Mouse (Mus musculus) T-helper 2 cell (primary cell): Measurements from ENCODE around the gene Srek1.

ENCODE experiments used
- in situ Hi-C: fragments of 300-600 bp; cut with MboI, MseI; formaldehyde crosslinking; loops from one replicate; pipeline ENCODE4 v1.15.1; 2025; ENCODE audit warnings: high pct_unique_total_duplicates

The Srek1 gene

GRCm38 (mm10) chr13:103774119-103774757 is at the start of gene Srek1:
Srek1 (minus strand) TSS chr13:103774608.
- in situ Hi-C loops, result loop anchor here (10.0 kb wide), 1 partner anchor 331 kb away; the partner anchor contains the start of genes Nln and Sgtb

GRCm38 (mm10) chr13:103822270-103822669 is 47.9 kb upstream of the Srek1 start:
- in situ Hi-C loops, result no loop called here

DNA sequence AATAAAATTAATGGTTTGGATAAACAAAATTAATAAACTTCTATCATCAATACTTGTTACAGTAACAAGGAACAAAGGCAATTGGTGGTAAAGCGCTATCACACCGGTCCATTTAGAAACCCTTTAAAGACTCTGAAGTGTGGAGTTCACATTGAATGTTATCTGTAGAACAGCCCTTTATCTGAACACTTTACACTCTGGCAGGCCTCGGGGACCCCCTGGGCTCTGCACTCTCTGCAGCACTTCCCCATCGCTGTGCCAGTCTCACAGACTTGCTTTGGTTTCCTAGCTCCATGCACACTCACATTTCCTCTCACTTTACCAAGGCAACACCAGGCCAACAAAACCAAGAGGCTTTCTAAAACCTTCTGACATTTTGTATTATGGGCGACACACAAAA is 45.0 kb upstream of the Srek1 start:
- in situ Hi-C loops, result no loop called here

GRCm38 (mm10) chr13:103817935-103818334 is 43.5 kb upstream of the Srek1 start:
- in situ Hi-C loops, result no loop called here

- in situ Hi-C loops, result no loop called here
Measured at GRCm38 (mm10) chr13:103807464-103807863, 33.1 kb upstream of the Srek1 start.

GRCm38 (mm10) chr13:103806210-103806851 is 31.9 kb upstream of the Srek1 start:
- in situ Hi-C loops, result no loop called here

- in situ Hi-C loops, result no loop called here
Measured at GRCm38 (mm10) chr13:103803721-103804120, 29.3 kb upstream of the Srek1 start.

DNA sequence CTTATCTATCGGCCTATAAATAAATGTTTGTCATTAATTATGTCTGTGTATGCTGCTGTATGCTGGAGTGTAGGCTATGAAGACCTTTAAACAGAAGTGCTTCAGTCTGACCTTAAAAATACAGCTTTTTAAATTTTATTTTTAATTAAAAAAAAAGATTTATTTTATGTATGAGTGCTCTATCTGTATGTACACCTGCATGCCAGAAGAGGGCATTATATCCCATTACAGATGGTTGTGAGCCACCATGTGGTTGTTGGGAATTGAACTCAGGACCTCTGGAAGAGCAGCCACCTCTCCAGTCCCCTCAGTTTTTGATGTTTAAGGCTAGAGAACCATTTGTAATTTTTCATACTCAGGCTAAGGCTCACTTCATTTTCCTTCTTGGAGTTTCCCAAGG is 26.6 kb upstream of the Srek1 start:
- in situ Hi-C loops, result no loop called here

- in situ Hi-C loops, result no loop called here
Measured at GRCm38 (mm10) chr13:103794688-103795543, 20.5 kb upstream of the Srek1 start.

- in situ Hi-C loops, result loop anchor here (10.0 kb wide), 1 partner anchor 325 kb away; the partner anchor contains the start of genes Nln and Sgtb
Measured at GRCm38 (mm10) chr13:103779922-103780585, 5.6 kb upstream of the Srek1 start.

GRCm38 (mm10) chr13:103777126-103777525 is 2.7 kb upstream of the Srek1 start:
- in situ Hi-C loops, result loop anchor here (10.0 kb wide), 1 partner anchor 328 kb away; the partner anchor contains the start of genes Nln and Sgtb

DNA sequence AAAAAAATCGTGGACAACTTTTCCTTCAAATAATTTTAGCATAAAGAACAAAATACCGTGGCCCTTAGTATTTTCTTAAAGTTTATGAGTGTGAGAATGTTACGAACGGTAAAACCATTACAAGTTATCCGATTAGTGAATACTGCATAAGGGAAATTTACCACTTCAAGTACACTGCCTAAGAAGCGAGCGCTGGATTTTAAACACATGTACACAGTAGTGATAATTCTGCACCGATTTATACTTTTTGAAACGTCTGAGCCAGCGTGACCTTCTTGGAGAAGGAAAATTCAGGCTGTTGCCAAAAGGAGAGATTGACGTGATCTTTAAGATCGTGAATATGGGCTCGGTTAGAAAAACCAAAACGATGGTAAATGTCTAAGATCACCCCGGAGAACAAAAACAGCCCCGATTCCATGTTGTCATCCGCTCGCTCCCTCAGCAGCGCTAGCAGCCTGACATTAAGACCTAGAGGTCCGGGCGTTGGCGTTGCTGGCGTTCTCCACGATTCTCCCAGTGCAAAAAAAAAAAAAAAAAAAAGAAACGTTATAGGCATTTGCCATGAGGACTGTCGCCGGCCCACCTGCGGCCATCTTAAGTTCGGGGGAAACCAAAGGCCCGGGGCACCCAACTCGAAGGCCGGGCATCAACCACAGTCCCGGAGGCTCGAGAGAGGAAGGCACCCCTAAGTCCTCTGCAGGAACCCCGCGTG is 845 bp downstream of the Srek1 start:
- in situ Hi-C loops, result loop anchor here (10.0 kb wide), 1 partner anchor 331 kb away; the partner anchor contains the start of genes Nln and Sgtb

DNA sequence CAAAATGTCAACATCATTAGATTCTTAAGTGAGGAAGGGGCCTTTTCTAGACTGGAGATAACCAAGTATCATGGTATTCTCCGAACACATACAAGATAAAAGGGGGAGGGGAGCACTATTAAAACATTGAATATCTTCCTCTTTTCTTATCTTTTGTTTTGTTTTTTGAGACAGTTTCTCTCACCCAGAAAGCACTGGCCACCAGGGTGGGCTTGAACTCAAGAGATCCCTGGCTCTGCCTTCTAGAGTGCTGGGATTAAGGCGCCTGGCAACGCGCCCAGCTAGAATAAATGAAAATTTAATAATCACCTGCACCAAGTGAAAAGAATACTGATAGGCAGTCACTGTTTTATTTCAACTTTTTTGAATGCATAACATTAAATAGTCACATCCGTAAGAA is 1.5 kb downstream of the Srek1 start:
- in situ Hi-C loops, result loop anchor here (10.0 kb wide), 1 partner anchor 332 kb away; the partner anchor contains the start of genes Nln and Sgtb

DNA sequence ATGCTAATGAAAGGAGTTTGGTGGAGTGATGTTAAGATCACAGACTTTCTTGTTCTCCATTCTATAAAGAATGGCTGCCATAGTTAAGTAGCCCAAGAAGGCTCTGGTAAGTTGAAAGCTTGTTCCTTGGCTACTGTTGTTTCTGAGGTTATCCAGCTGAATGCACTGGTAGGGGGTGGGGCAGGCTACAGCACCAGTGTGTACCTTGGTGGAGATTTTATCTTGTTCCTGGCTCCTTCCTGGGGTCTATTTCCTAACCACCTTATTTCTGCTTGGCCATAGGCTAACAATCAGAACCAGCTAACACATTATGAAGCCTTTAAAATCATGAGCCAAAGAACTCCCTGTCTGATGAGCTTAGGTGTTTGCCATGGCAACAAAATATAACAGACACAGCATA is 3.6 kb downstream of the Srek1 start:
- in situ Hi-C loops, result loop anchor here (10.0 kb wide), 1 partner anchor 334 kb away; the partner anchor contains the start of genes Nln and Sgtb

- in situ Hi-C loops, result no loop called here
Measured at GRCm38 (mm10) chr13:103767935-103768334, 6.5 kb downstream of the Srek1 start.

DNA sequence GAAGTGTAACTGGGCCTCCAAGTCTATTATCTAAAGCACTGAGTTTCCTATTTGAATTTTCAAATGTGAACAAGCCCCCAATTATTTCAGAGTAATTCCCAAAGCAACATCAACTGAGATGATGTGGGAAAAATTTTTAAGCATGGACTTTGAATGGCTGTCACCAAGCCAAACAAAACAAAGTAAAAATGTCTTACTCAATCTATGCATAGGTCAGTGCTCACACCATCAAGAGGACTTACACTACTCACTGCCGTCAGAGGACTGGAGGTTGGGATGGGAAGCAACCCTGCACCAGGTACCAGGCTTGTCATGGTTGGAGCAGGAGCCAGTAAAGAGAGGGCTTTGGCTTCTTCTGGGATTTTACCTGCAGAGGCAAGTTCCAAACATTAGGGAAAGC is 10.8 kb downstream of the Srek1 start:
- in situ Hi-C loops, result no loop called here

DNA sequence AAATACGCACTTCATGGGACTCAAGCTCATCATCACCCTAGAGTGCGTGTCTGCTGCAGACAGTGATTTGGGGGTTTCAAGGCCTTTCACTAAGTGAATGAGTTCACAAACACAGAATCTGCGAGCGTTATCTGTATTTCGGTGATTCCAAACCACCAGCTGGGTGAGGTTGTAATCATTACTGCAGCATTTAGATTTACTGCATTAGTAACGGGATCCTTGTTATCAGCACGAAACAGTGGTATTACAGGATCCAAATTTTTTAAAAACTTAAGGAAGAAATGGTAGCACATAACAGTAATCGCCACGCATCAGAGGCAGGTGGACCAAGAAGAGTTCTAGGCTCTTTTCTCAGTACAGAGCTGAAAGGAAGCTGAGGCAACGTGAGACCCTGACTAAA is 12.4 kb downstream of the Srek1 start:
- in situ Hi-C loops, result no loop called here

- in situ Hi-C loops, result no loop called here
Measured at GRCm38 (mm10) chr13:103751421-103751820, 23.0 kb downstream of the Srek1 start.

DNA sequence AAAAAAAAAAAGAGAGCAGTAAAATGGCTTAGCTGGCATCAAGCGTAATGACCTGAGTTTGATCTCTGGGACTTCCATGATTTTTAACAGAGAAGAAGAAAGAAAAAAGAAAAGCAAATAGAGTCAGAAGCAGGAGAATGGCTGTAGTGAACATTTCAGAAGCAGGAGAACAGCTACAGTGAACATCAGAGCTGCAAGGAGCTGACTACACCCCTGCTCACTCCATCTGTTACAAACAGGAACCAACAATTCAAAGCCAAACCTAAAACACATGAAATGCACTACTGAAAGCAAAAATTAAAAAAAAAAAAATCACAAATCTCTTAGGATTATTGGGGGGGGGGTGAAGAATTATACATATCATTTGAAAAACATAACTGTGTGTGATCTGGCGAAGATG is 28.7 kb downstream of the Srek1 start:
- in situ Hi-C loops, result no loop called here

DNA sequence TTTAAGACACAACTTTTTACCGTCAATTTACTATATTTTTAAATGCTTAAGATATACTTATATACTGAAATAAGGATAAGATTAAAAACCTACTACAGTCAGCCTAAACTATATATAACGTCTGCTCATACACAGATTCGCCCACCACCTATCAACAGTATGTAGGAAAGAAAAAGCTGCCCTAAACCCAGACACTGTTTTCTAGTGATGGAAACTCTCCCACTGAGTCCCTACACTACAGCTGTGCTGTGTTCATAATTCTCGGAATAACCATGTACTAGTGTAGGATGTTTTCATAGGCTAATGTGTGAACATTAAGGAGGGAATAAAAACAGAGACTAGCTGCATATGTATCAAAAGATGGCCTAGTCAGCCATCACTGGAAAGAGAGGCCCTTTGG is 29.2 kb downstream of the Srek1 start:
- in situ Hi-C loops, result no loop called here
